Mouse (Mus musculus): Measurements from ENCODE around the gene Cd248. TPM values are rescaled to one million over a fixed set of nuclear protein-coding genes. Genes with fewer than 3 reads are reported as not detected.

The Cd248 gene
- polyA plus RNA-seq, 1 experiment from 2014 or later, result 71.7 TPM

DNA sequence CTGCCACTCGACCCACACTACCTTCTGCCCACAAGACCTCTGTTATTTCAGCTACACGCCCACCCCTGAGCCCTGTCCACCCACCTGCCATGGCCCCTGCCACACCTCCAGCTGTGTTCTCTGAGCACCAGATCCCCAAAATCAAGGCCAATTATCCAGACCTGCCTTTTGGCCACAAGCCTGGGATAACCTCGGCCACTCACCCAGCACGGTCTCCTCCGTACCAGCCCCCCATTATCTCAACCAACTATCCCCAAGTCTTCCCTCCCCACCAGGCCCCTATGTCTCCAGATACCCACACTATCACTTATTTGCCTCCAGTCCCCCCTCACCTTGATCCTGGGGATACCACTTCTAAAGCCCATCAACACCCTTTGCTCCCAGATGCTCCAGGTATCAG, 1.6 kb downstream of the Cd248 start:
- Histone ChIP-seq H3K9me3 (no peaks in the 10 kb centered on the region), H3K4me1 (peaks cover 62% of the 10 kb centered on the region), H3K4me2 (peak overlapping the region; percentile 87), H3K4me3 (peak overlapping the region; percentile 62), H3K27me3 (peaks cover 50% of the 10 kb centered on the region), H3K36me3 (no peaks in the 10 kb centered on the region), H3K9ac (peak overlapping the region; percentile 65), H3K27ac (peak overlapping the region; percentile 56; the same call in 1 of the 2 replicates)
- WGBS, result 61% methylated on average over 5 of the region's 5 CpGs
- ATAC-seq (ENCODE audit: borderline replicate concordance, extremely low read depth, low FRiP score, low TSS enrichment), result no peak

DNA sequence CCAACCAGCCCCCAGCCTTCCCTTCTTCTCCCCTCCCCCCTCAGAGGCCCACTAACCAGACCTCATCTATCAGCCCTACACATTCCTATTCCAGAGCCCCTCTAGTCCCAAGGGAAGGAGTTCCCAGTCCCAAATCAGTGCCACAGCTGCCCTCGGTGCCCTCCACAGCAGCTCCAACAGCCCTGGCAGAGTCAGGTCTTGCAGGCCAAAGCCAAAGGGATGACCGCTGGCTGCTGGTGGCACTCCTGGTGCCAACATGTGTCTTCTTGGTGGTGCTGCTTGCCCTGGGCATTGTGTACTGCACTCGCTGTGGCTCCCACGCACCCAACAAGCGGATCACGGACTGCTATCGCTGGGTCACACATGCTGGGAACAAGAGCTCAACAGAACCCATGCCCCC, 2.1 kb downstream of the Cd248 start:
- Histone ChIP-seq H3K4me2 (peak overlapping the region; percentile 87), H3K27me3 (peaks cover 50% of the 10 kb centered on the region), H3K36me3 (no peaks in the 10 kb centered on the region), H3K9me3 (no peaks in the 10 kb centered on the region), H3K4me3 (peak overlapping the region; percentile 62), H3K27ac (peak overlapping the region; percentile 56), H3K9ac (peak overlapping the region; percentile 65), H3K4me1 (peaks cover 62% of the 10 kb centered on the region)
- 55% methylated on average over 7 of the region's 7 CpGs for WGBS
- no peak for ATAC-seq (ENCODE audit: borderline replicate concordance, extremely low read depth, low FRiP score, low TSS enrichment)

DNA sequence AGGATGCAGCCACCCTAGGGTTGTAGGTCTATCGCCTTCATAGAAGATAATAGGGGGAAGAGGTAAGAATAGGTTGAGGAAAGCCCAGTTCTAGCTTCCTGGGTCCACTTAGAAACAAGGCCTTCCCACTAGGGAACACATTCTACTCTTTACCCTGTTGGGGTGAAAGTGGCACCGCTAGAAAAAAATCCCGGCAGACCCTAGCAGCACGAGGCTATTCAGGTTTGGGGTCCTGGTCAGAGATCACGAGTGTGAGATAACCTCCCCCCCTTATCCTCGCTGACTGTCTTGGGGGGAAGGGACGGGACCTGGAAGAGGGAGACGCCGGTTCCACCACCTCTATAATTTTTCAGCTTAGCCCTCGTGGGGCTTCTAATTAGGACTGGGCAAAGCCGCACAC, 3.2 kb downstream of the Cd248 start:
- H3K27me3 ChIP-seq, result peaks cover 50% of the 10 kb centered on the region
- no peaks in the 10 kb centered on the region for H3K9me3 ChIP-seq
- H3K9ac ChIP-seq, result peak overlapping the region; percentile 65
- no peaks in the 10 kb centered on the region for H3K36me3 ChIP-seq
- 6% methylated on average over 11 of the region's 11 CpGs for WGBS
- ATAC-seq (ENCODE audit: borderline replicate concordance, extremely low read depth, low FRiP score, low TSS enrichment), result no peak
- peak overlapping the region; percentile 88 for H3K27ac ChIP-seq
- peak overlapping the region; percentile 87 for H3K4me2 ChIP-seq
- H3K4me3 ChIP-seq, result peak overlapping the region; percentile 62
- H3K4me1 ChIP-seq, result peaks cover 55% of the 10 kb centered on the region

DNA sequence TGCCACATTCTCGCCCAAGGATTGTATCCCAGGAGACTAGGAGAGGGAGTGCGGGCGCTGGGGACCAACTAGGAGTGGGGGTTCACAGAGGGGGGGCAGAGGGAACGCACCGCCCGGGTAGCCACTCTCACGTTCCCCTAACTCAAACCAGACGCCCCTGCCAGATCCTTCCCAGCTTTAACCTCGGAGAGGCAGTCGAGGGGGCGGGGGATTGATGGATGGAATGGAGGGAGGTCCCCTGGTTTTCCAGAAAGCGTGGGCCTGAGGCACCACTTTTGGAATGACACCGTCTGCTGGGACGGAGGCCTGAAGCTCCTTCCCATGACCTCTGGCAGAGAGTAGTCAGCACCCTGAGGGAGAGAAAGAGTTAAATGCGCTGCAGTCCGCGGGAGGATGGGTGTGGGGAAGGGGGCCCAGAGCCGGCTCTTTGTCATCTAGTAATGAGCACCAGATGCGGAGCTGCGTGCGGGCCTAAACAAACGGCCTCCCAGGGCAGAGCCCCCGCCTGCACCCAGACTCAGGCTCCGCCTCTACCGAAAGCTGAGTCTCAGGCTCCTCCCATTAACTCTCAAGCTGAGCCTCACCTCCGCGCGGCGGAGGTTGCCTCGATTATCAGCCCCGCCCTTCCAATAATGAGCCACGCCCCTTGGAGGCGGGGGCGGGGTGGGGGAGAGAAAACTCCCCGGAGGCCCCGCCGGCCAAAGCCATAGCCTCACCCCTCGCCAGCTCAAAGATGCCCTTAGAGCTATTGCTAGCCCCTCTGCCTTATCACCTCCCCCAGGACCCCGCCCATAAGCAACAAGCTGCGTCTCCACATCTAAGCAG, 3.9 kb downstream of the Cd248 start:
- WGBS, result under 1% methylated on average over 40 of the region's 40 CpGs

DNA sequence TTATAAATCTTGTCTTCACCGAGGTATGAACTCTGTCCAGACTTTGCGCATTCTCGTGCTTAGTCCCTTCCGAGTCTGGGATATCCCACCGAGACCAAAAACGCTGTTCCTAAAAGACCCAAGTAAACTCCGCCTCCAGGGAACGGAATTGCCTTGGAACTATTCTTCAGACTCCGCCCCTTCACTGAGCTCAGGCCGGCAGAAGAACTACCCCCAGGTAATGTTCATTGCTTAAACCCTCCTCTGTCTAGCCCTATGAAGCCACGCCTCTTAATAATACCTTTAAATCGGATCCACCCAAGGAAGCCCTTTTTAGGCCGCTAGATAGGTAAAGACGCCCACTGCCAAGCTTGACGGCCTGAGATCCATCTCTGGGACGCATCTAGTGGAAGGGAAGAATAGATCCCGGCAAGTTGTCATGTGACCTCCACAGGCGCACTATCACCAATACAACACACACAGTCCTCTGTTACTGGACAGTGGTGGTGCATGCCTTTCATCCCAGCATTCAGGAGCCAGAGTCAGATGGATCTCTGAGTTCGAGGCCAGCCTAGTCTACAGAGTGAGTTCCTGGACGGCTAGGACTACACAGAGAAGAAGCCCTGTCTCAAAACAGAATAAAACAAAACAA, 4.6 kb downstream of the Cd248 start:
- Histone ChIP-seq H3K27me3 (peaks cover 41% of the 10 kb centered on the region), H3K36me3 (no peaks in the 10 kb centered on the region), H3K4me3 (peak overlapping the region; percentile 62), H3K4me1 (peaks cover 44% of the 10 kb centered on the region), H3K4me2 (peak overlapping the region; percentile 87), H3K9me3 (no peaks in the 10 kb centered on the region), H3K27ac (peak overlapping the region; percentile 88), H3K9ac (0 out of 2 replicates have a peak overlapping the region, but pooled peaks have one; percentile 65)
- peak; percentile 29 for ATAC-seq (ENCODE audit: borderline replicate concordance, extremely low read depth, low FRiP score, low TSS enrichment)
- WGBS, result 2% methylated on average over 20 of the region's 20 CpGs

More for the DNA sequence above, 3.9 kb downstream of the Cd248 start:
- Histone ChIP-seq H3K4me1 (peaks cover 52% of the 10 kb centered on the region), H3K36me3 (no peaks in the 10 kb centered on the region), H3K27me3 (peaks cover 49% of the 10 kb centered on the region), H3K27ac (peak overlapping the region; percentile 88), H3K4me3 (peak overlapping the region; percentile 62), H3K9me3 (no peaks in the 10 kb centered on the region), H3K9ac (peak overlapping the region; percentile 65), H3K4me2 (peak overlapping the region; percentile 87)
- peak; percentile 80 for ATAC-seq (ENCODE audit: borderline replicate concordance, extremely low read depth, low FRiP score, low TSS enrichment)

DNA sequence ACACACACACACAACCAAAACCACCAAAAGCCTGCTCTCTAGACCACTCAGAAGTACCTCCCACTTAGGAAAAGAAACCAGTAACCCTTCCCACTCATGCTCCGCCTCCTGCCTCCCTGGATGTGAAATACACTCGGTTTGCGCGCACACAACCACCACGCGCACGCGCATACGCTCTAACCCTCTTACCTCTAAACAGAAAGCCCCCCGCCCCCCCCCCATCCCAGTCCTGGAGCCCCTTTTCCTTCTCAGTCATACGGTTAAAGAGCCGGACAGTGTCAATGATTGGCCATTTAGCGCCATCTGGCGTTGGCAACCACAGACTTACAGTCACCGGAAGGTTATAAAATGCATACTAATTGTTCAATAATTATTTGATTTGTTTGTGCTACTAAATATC, 5.2 kb downstream of the Cd248 start:
- Histone ChIP-seq H3K36me3 (no peaks in the 10 kb centered on the region), H3K9me3 (no peaks in the 10 kb centered on the region), H3K4me1 (peaks cover 40% of the 10 kb centered on the region), H3K4me2 (peak overlapping the region; percentile 87), H3K9ac (no peak overlapping the region), H3K27me3 (peaks cover 38% of the 10 kb centered on the region), H3K4me3 (peak overlapping the region; percentile 62), H3K27ac (peak overlapping the region; percentile 88; the same call in 1 of the 2 replicates)
- 2% methylated on average over 15 of the region's 15 CpGs for WGBS
- ATAC-seq (ENCODE audit: borderline replicate concordance, extremely low read depth, low FRiP score, low TSS enrichment), result no peak

DNA sequence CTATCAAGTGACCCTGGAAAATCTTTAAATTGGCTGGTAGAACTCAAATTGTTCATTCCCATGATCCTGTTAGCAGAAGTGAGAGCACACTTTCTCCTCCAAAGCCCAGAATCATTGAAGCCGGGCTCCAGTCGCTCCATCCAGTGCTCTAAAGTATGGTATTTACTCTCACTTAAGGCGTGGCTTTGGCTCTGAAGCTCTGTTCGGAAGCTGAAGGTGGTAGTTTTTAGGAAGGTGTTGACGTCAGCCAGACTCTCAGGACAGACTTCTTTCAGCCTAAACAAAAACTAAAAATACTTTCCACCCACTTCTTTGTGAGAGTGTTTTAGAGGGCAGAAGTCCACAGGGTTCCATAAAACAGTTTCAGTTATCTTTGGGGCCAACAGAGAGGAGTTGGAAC, 5.6 kb downstream of the Cd248 start:
- Histone ChIP-seq H3K4me2 (0 out of 2 replicates have a peak overlapping the region, but pooled peaks have one; percentile 87), H3K9ac (0 out of 2 replicates have a peak overlapping the region, but pooled peaks have one; percentile 10), H3K27me3 (peaks cover 36% of the 10 kb centered on the region), H3K4me1 (peaks cover 35% of the 10 kb centered on the region), H3K27ac (no peak overlapping the region), H3K36me3 (no peaks in the 10 kb centered on the region), H3K4me3 (no peak overlapping the region), H3K9me3 (no peaks in the 10 kb centered on the region)
- WGBS, result 33% methylated on average over 5 of the region's 5 CpGs
- ATAC-seq (ENCODE audit: borderline replicate concordance, extremely low read depth, low FRiP score, low TSS enrichment), result no peak

DNA sequence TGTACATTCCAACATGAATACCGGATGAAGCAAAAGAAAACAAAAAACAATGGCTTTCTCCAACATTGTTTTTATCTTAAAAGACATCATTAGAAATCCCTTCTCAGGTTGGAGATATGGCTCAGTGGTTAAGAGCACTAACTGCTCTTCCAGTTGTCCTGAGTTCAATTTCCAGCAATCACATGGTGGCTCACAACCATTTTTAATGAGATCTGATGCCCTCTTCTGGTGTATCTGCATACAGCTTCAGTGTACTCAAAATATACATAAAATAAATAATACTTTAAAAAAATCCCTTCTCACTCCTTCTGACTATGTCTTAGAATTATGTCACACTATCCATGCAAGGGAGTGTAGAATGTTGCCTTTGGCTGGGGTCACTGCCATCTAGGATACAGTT, 11.4 kb downstream of the Cd248 start:
- 87% methylated on average over 1 of the region's 1 CpGs for WGBS
- Histone ChIP-seq H3K9ac (no peak overlapping the region), H3K9me3 (no peaks in the 10 kb centered on the region), H3K4me1 (no peaks in the 10 kb centered on the region), H3K4me3 (no peak overlapping the region), H3K27ac (no peak overlapping the region), H3K4me2 (no peak overlapping the region), H3K27me3 (peaks cover 49% of the 10 kb centered on the region), H3K36me3 (no peaks in the 10 kb centered on the region)
- ATAC-seq (ENCODE audit: borderline replicate concordance, extremely low read depth, low FRiP score, low TSS enrichment), result no peak

DNA sequence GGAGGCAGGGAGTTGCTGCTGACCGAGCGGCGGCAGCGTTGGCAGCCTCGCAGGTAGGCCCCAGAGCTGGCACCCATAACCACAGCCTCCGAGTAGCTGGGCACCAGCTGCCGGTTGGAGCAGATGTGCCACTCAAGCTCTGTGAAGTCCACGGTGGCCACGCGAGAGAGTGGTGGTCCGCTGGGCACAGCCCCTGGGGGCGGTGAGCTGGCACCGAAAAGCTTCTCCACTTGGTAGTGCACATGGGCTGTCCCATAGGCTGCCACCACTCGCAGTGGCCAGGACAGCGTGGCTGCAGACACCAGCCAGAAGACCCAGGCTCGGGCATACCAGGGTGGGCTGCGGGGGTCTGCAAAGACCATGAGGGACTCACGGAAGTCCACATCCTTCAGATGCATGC, 14.1 kb downstream of the Cd248 start:
- Histone ChIP-seq H3K4me3 (no peak overlapping the region), H3K4me2 (no peak overlapping the region), H3K36me3 (no peaks in the 10 kb centered on the region), H3K9me3 (no peaks in the 10 kb centered on the region), H3K4me1 (peaks cover 10% of the 10 kb centered on the region; the same call in 1 of the 2 replicates), H3K27ac (no peak overlapping the region), H3K9ac (no peak overlapping the region), H3K27me3 (peaks cover 72% of the 10 kb centered on the region)
- WGBS, result 57% methylated on average over 18 of the region's 18 CpGs
- no peak for ATAC-seq (ENCODE audit: borderline replicate concordance, extremely low read depth, low FRiP score, low TSS enrichment)

DNA sequence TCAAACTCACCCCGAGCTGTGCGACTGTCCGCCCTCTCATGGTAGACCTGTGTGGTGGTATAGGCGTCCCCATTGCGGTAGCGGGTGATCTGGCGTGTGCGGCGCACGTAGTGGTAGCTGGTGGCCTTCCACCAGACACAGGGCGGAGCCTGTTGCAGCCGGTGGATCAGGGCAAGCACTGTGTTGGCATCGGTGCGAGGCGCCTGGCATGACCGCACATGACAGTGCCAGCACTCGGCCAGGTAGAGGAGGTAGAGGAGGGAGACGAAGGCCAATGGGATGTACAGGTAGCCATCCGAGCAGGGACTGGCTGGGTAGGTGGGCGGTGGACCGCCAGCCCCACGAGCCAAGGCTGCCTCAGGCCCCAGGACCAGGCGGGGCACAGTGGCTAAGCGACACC, 14.7 kb downstream of the Cd248 start:
- Histone ChIP-seq H3K4me3 (no peak overlapping the region), H3K27ac (no peak overlapping the region), H3K27me3 (peaks cover 72% of the 10 kb centered on the region), H3K9me3 (no peaks in the 10 kb centered on the region), H3K4me2 (no peak overlapping the region), H3K36me3 (no peaks in the 10 kb centered on the region), H3K9ac (no peak overlapping the region), H3K4me1 (peaks cover 15% of the 10 kb centered on the region)
- 58% methylated on average over 24 of the region's 24 CpGs for WGBS
- no peak for ATAC-seq (ENCODE audit: borderline replicate concordance, extremely low read depth, low FRiP score, low TSS enrichment)

DNA sequence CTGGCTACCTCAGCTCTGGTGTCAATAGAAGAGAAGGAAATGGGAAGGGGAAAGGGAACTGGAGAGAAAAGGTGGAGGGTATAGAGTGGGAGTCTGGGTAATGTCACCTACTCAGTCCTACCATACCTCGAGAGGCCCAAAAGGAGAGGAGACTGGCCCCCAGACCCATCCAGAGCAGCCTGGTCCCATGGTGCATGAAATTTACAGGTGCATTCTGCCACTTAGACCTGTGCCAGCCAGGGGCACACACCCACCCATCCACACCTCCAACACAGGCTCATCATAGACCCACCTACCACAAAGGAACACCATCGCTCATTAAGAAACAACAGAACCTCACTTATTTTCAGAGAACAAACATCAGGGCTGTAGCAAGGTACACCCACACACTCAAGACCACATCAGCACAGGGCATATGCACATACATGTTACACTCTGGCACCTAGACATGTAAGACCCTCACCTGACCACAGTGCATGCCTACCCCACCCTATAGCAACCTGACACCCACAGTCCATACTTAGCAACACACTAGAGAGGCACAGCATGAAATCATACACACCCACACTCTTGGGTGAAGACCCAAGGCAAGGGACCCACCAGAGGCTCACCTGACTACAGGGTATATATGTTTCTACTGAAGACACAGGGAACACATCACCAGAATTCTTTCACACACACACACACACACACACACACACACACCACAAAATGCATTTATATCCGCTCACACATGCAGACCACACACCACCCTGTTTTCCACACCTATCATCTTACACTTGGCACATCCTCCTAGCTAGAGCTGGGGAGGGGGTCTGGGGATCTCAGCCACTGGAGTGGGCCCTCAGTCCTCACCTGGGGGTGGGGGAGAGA, 16.3 kb downstream of the Cd248 start:
- ATAC-seq (ENCODE audit: borderline replicate concordance, extremely low read depth, low FRiP score, low TSS enrichment), result no peak
- Histone ChIP-seq H3K27ac (no peak overlapping the region), H3K4me3 (peak overlapping the region; percentile 47; the same call in 1 of the 2 replicates), H3K4me2 (no peak overlapping the region), H3K4me1 (peaks cover 21% of the 10 kb centered on the region), H3K9me3 (no peaks in the 10 kb centered on the region), H3K9ac (no peak overlapping the region), H3K36me3 (no peaks in the 10 kb centered on the region), H3K27me3 (peaks cover 70% of the 10 kb centered on the region)
- WGBS, result 57% methylated on average over 3 of the region's 3 CpGs
